Mouse (Mus musculus): ENCODE results near the gene Morc3. TPM values are rescaled to one million over a fixed set of nuclear protein-coding genes. Genes with fewer than 3 reads are reported as not detected.

Morc3 gene
- total RNA-seq, 2 experiments from 2014 or later = 32.3 to 63.2 TPM

GRCm38 (mm10) chr16:93915338-93915849 lies 83.5 kb downstream of the Morc3 start:
- no peak for ATAC-seq (replicated peaks; ENCODE audit: low FRiP score, poor library complexity, severe bottlenecking)

- peak; percentile 84 for ATAC-seq (replicated peaks; ENCODE audit: low FRiP score, poor library complexity, severe bottlenecking)
Observed at GRCm38 (mm10) chr16:93917712-93918678, 86.1 kb downstream of the Morc3 start.

- peak; percentile 15; the same call in 1 of the 2 replicates for ATAC-seq (replicated peaks; ENCODE audit: low FRiP score, poor library complexity, severe bottlenecking)
Observed at GRCm38 (mm10) chr16:93918679-93919060, 86.7 kb downstream of the Morc3 start.

- no peak for ATAC-seq (replicated peaks; ENCODE audit: low FRiP score, poor library complexity, severe bottlenecking)
Observed at GRCm38 (mm10) chr16:93919189-93919588, 87.3 kb downstream of the Morc3 start.

- no peak for ATAC-seq (replicated peaks; ENCODE audit: low FRiP score, poor library complexity, severe bottlenecking)
Observed at GRCm38 (mm10) chr16:93920673-93921072, 88.8 kb downstream of the Morc3 start.

GRCm38 (mm10) chr16:93922835-93923389 lies 91.0 kb downstream of the Morc3 start:
- ATAC-seq (replicated peaks; ENCODE audit: low FRiP score, poor library complexity, severe bottlenecking) = no peak

GRCm38 (mm10) chr16:93923788-93924187 lies 91.9 kb downstream of the Morc3 start:
- ATAC-seq (replicated peaks; ENCODE audit: low FRiP score, poor library complexity, severe bottlenecking) = no peak

Other genes with a start within 250 kb of the Morc3 start
- gene Setd4, start 228.1 kb upstream of the Morc3 start, total RNA-seq (2015; ENCODE audit: low replicate concordance) = not detected in 2 replicates
- 0.70 and 1.2 TPM in 2 replicates for gene Setd4, start 228.1 kb upstream of the Morc3 start, total RNA-seq (2017; ENCODE audit: low replicate concordance)
- 8.3 and 18.6 TPM in 2 replicates for gene Cbr1, start 226.3 kb upstream of the Morc3 start, total RNA-seq (2015; ENCODE audit: low replicate concordance)
- gene Cbr1, start 226.3 kb upstream of the Morc3 start, total RNA-seq (2017; ENCODE audit: low replicate concordance) = 5.2 and 8.2 TPM in 2 replicates
- gene Gm5678, start 204.0 kb upstream of the Morc3 start, total RNA-seq (2015; ENCODE audit: low replicate concordance) = not detected in 2 replicates
- not detected in 2 replicates for gene Gm5678, start 204.0 kb upstream of the Morc3 start, total RNA-seq (2017; ENCODE audit: low replicate concordance)
- not detected in 2 replicates for gene Cbr3, start 148.9 kb upstream of the Morc3 start, total RNA-seq (2015; ENCODE audit: low replicate concordance)
- gene Cbr3, start 148.9 kb upstream of the Morc3 start, total RNA-seq (2017; ENCODE audit: low replicate concordance) = not detected in 2 replicates
- gene Dop1b, start 120.2 kb upstream of the Morc3 start, total RNA-seq (2015; ENCODE audit: low replicate concordance) = 78.4 and 136 TPM in 2 replicates
- 84.1 and 125 TPM in 2 replicates for gene Dop1b, start 120.2 kb upstream of the Morc3 start, total RNA-seq (2017; ENCODE audit: low replicate concordance)
- 6.9 and 18.0 TPM in 2 replicates for gene Chaf1b, start 51.8 kb downstream of the Morc3 start, total RNA-seq (2015; ENCODE audit: low replicate concordance)
- 16.4 and 27.9 TPM in 2 replicates for gene Chaf1b, start 51.8 kb downstream of the Morc3 start, total RNA-seq (2017; ENCODE audit: low replicate concordance)
- not detected in 2 replicates for gene Cldn14, start 176.7 kb downstream of the Morc3 start, total RNA-seq (2015; ENCODE audit: low replicate concordance)
- not detected in 2 replicates for gene Cldn14, start 176.7 kb downstream of the Morc3 start, total RNA-seq (2017; ENCODE audit: low replicate concordance)